Mouse (Mus musculus) liver, embryonic 14.5 days (tissue): Measurements from ENCODE around the gene Htr3b.

ENCODE experiments used
- CTCF ChIP-seq: IDR thresholded peaks from 2 replicates; pipeline ENCODE4 v1.5.1; 2016; ENCODE audit warnings: antibody characterized with exemption, low read depth, control low read depth
- EP300 ChIP-seq: IDR thresholded peaks from 2 replicates; pipeline ENCODE4 v1.6.1; 2016; ENCODE audit warnings: antibody characterized with exemption, low read depth

DNA sequence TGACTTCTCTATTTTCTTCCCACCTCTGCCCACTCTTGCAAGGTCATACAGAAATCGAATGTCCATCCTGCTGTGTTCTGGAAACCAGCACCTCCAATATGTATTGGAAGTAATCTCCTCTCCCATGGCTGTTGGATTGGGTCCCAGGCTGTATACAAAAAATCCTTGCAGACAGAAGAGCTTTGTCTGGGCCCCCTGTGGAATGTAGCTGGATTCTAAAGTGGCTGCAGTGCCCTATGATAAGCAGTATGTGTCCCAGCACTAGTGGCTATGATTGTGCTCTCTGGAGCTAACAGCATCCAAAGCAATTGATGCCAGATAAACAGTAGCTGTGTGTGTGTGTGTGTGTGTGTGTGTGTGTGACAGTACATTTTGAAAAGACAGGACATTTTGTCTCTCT, 22.4 kb downstream of the Htr3b start:
- TF ChIP-seq CTCF, result no peak
- no peak for TF ChIP-seq EP300
